In the genomic region with DNA sequence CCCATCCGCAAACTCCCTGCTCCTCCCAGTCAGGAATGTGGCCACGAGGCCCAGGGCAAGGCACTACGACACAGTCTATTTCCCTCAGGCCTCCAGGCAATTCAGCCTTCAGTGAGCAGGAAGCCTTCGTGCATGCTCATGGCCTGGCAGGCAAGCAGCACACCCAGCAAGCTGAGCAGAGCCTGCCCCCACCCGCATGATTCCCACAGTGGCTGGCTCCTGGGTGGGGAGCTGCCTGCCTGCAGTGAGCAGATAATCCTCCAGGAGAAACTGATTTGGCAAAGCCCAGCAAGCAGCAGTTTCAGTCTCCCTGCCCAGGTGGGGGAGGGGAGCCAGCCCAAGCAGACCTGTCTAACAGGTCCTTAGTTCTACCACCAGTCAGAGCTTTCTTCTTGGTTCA, we compare ENCODE assay signal across 7 mouse cellular contexts. TPM values are rescaled to one million over a fixed set of nuclear protein-coding genes. Genes with fewer than 3 reads are reported as not detected.
DNase-seq lines count a peak whose midpoint lies in the region; ATAC-seq and TF ChIP-seq lines count a peak whose summit lies in the region.

No protein-coding gene starts in this region.

- DNase-seq in ES-E14 (ENCODE audit: low read depth, low spot score), result peak; percentile 41
- DNase-seq in adipocyte (ENCODE audit: low spot score), result peak; percentile 45
- DNase-seq in kidney, postnatal 36 days, result peak; percentile 81 to 86
- peak; percentile 68 to 80 for DNase-seq in lung, postnatal 4 days

- H3K4me1 ChIP-seq in ES-E14 (ENCODE audit: control insufficient read depth in 2 of 2, insufficient read depth in 2 of 2, low read length in 2 of 2, poor library complexity in 1 of 2), result peaks cover 4 to 43% of the 10 kb centered on the region in 2 experiments; a peak in 3 of 4 replicates
- peaks cover 72% of the 10 kb centered on the region for H3K4me1 ChIP-seq in embryonic facial prominence, embryonic 13.5 days
- H3K4me1 ChIP-seq in heart, embryonic 16.5 days (ENCODE audit: control insufficient read depth, insufficient read depth, low read length), result peaks cover 74% of the 10 kb centered on the region
- H3K4me1 ChIP-seq in stomach, embryonic 15.5 days, result peaks cover 70% of the 10 kb centered on the region

- ATAC-seq in embryonic facial prominence, embryonic 13.5 days (ENCODE audit: insufficient number of reproducible peaks, insufficient read depth, low FRiP score, low TSS enrichment, low read depth), result peak; percentile 73
- ATAC-seq in heart, embryonic 16.5 days (replicated peaks; ENCODE audit: extremely low read depth, insufficient read depth, low FRiP score), result peak; percentile 55
- peak; percentile 87 for ATAC-seq in stomach, embryonic 15.5 days (ENCODE audit: insufficient read depth, low FRiP score, low read depth)

- peak overlapping the region; percentile 11 for H3K9ac ChIP-seq in ES-E14 (ENCODE audit: insufficient read depth, low read depth, low read length, poor library complexity, severe bottlenecking)
- H3K9ac ChIP-seq in embryonic facial prominence, embryonic 13.5 days, result peak overlapping the region; percentile 58; the same call in 1 of the 2 replicates
- H3K9ac ChIP-seq in heart, embryonic 16.5 days (ENCODE audit: low read length), result peak overlapping the region; percentile 44
- H3K9ac ChIP-seq in stomach, embryonic 15.5 days, result no peak overlapping the region

- H3K27ac ChIP-seq in ES-E14 (ENCODE audit: insufficient read depth, low read depth, low read length, poor library complexity, severe bottlenecking), result peak overlapping the region; percentile 68
- peak overlapping the region; percentile 84 for H3K27ac ChIP-seq in embryonic facial prominence, embryonic 13.5 days
- peak overlapping the region; percentile 85 for H3K27ac ChIP-seq in heart, embryonic 16.5 days (ENCODE audit: low read length)
- H3K27ac ChIP-seq in stomach, embryonic 15.5 days, result peak overlapping the region; percentile 85

- no peaks in the 10 kb centered on the region; the same call in 1 of the 2 replicates for H3K36me3 ChIP-seq in ES-E14 (ENCODE audit: control insufficient read depth, insufficient read depth, low read length, poor library complexity, severe bottlenecking)
- peaks cover 2% of the 10 kb centered on the region; the same call in 1 of the 2 replicates for H3K36me3 ChIP-seq in embryonic facial prominence, embryonic 13.5 days
- H3K36me3 ChIP-seq in heart, embryonic 16.5 days (ENCODE audit: control insufficient read depth, insufficient read depth), result no peaks in the 10 kb centered on the region
- no peaks in the 10 kb centered on the region for H3K36me3 ChIP-seq in stomach, embryonic 15.5 days

- H3K4me3 ChIP-seq in ES-E14 (ENCODE audit: insufficient read depth in 1 of 2, low read depth in 1 of 2, low read length in 2 of 2, poor library complexity in 1 of 2, severe bottlenecking in 1 of 2), result no peak overlapping the region
- H3K4me3 ChIP-seq in embryonic facial prominence, embryonic 13.5 days, result no peak overlapping the region
- no peak overlapping the region for H3K4me3 ChIP-seq in heart, embryonic 16.5 days (ENCODE audit: low read length)
- H3K4me3 ChIP-seq in stomach, embryonic 15.5 days (replicated peaks), result no peak overlapping the region

- H3K9me3 ChIP-seq in ES-E14 (ENCODE audit: control insufficient read depth, insufficient read depth, low read depth, low read length), result no peaks in the 10 kb centered on the region
- H3K9me3 ChIP-seq in embryonic facial prominence, embryonic 13.5 days, result no peaks in the 10 kb centered on the region
- H3K9me3 ChIP-seq in heart, embryonic 16.5 days (replicated peaks; ENCODE audit: control insufficient read depth, low read length), result no peaks in the 10 kb centered on the region
- no peaks in the 10 kb centered on the region for H3K9me3 ChIP-seq in stomach, embryonic 15.5 days

- in situ Hi-C loops in ES-E14 (cut with MboI; ENCODE audit: low sequenced_read_pairs in 2 of 2, unreplicated experiment in 2 of 2), result no loop called here

- peak overlapping the region; percentile 28 for H3K4me2 ChIP-seq in embryonic facial prominence, embryonic 13.5 days
- H3K4me2 ChIP-seq in heart, embryonic 16.5 days (ENCODE audit: low read depth, low read length), result peak overlapping the region; percentile 40
- H3K4me2 ChIP-seq in stomach, embryonic 15.5 days, result 0 out of 2 replicates have a peak overlapping the region, but pooled peaks have one; percentile 38

- no peaks in the 10 kb centered on the region for H3K27me3 ChIP-seq in embryonic facial prominence, embryonic 13.5 days
- H3K27me3 ChIP-seq in heart, embryonic 16.5 days (ENCODE audit: control insufficient read depth, insufficient read depth, low read length), result no peaks in the 10 kb centered on the region
- H3K27me3 ChIP-seq in stomach, embryonic 15.5 days (replicated peaks), result no peaks in the 10 kb centered on the region

- WGBS in embryonic facial prominence, embryonic 13.5 days, result 9% methylated on average over 5 of the region's 5 CpGs
- whole genome bisulfite sequencing in heart, embryonic 16.5 days, result 21% methylated on average over 5 of the region's 5 CpGs
- WGBS in stomach, embryonic 15.5 days, result 23% methylated on average over 5 of the region's 5 CpGs

TF ChIP-seq in ES-E14, 5 proteins besides CTCF, POLR2A, EP300 and RAD21:
- TF ChIP-seq MAFK (IDR thresholded peaks at IDR 0.05; ENCODE audit: insufficient read depth, low read depth, low read length) (no peak), ZC3H11A (IDR thresholded peaks at IDR 0.05; ENCODE audit: borderline replicate concordance, low read depth, low read length) (no peak), HCFC1 (IDR thresholded peaks at IDR 0.05; ENCODE audit: borderline replicate concordance, insufficient read depth, low read length) (no peak), ZNF384 (IDR thresholded peaks at IDR 0.05; ENCODE audit: low read depth, low read length) (no peak), CHD2 (IDR thresholded peaks at IDR 0.05; ENCODE audit: low read depth, low read length) (no peak)
TF ChIP-seq in ES-E14: peak in this region for 0.

RNA-seq across cellular contexts. Expression of gene Mark2, which starts 31.0 kb away (rescaled TPM):
- 44.0 and 47.9 TPM in 2 replicates for total RNA-seq in ES-E14 (2012; rRNA removed)
- 42.8 and 47.2 TPM in 2 replicates for polyA plus RNA-seq in embryonic facial prominence, embryonic 13.5 days (2015; fragmentation: Nextera tagmentation; extraction: Ambion mirVana)
- 32.4 and 33.0 TPM in 2 replicates for polyA plus RNA-seq in heart, embryonic 16.5 days (2015; fragmentation: Nextera tagmentation; extraction: Ambion mirVana)
- polyA plus RNA-seq in stomach, embryonic 15.5 days (2015; fragmentation: Nextera tagmentation; extraction: Ambion mirVana), result 55.7 and 57.7 TPM in 2 replicates

RNA-seq across cellular contexts. Expression of gene Rcor2, which starts 43.6 kb away (rescaled TPM):
- 161 and 192 TPM in 2 replicates for total RNA-seq in ES-E14 (2012; rRNA removed)
- polyA plus RNA-seq in embryonic facial prominence, embryonic 13.5 days (2015; fragmentation: Nextera tagmentation; extraction: Ambion mirVana), result 25.2 and 30.6 TPM in 2 replicates
- 11.9 and 18.0 TPM in 2 replicates for polyA plus RNA-seq in heart, embryonic 16.5 days (2015; fragmentation: Nextera tagmentation; extraction: Ambion mirVana)
- polyA plus RNA-seq in stomach, embryonic 15.5 days (2015; fragmentation: Nextera tagmentation; extraction: Ambion mirVana), result 13.4 and 15.0 TPM in 2 replicates
